Mouse (Mus musculus) lung, embryonic 16.5 days (tissue): Measurements from ENCODE around the gene Gas2. TPM values are rescaled to one million over a fixed set of nuclear protein-coding genes. Genes with fewer than 3 reads are reported as not detected.

Experiments
- ATAC-seq: fragments of 200-750 bp; cut with Nextera tagmentation; 2 replicates; pipeline ENCODE4 v1.8.0; 2017; ENCODE audit warnings: low read depth, mild to moderate bottlenecking, moderate library complexity
- H3K27ac ChIP-seq: fragments of 300-500 bp; sonication (generic); 2 replicates; pipeline ENCODE4 v1.5.1; 2014; ENCODE audit warnings: mild to moderate bottlenecking, control low read depth, low read length
- H3K27me3 ChIP-seq: fragments of 300-500 bp; sonication (generic); 2 replicates; pipeline ENCODE4 v1.6.1; 2014; ENCODE audit warnings: low read depth, low read length, mixed read lengths; ENCODE audit not compliant: control insufficient read depth, insufficient read depth
- H3K36me3 ChIP-seq: fragments of 300-500 bp; sonication (generic); 2 replicates; pipeline ENCODE4 v1.6.1; 2014; ENCODE audit warnings: low read length; ENCODE audit not compliant: control insufficient read depth, insufficient read depth
- H3K4me1 ChIP-seq: fragments of 300-500 bp; sonication (generic); replicated peaks from 2 replicates; pipeline ENCODE4 v1.6.1; 2014; ENCODE audit warnings: low read length, mixed read lengths; ENCODE audit not compliant: control insufficient read depth, insufficient read depth
- H3K4me2 ChIP-seq: fragments of 300-500 bp; sonication (generic); 2 replicates; pipeline ENCODE4 v1.6.1; 2014; ENCODE audit warnings: low read depth, low read length, control low read depth
- H3K4me3 ChIP-seq: fragments of 300-500 bp; sonication (generic); 2 replicates; pipeline ENCODE4 v1.5.1; 2014; ENCODE audit warnings: mild to moderate bottlenecking, low read length, control low read depth
- H3K9ac ChIP-seq: fragments of 300-500 bp; sonication (generic); 2 replicates; pipeline ENCODE4 v1.6.1; 2014; ENCODE audit warnings: low read length, control low read depth
- H3K9me3 ChIP-seq: fragments of 300-500 bp; sonication (generic); 2 replicates; pipeline ENCODE4 v1.6.1; 2016; ENCODE audit warnings: low read length; ENCODE audit not compliant: control insufficient read depth
- WGBS: fragments of 180-500 bp; shearing (Covaris S2); extraction: QIAGEN DNeasy Blood & Tissue Kit; methylation state at CpG from one replicate; pipeline ENCODE4 v1.1.7; 2014; 5-methylcytosine and 5-hydroxymethylcytosine counted together
- polyA plus RNA-seq: library from polyadenylated mRNA; unstranded; fragments of >200 nt; fragmentation: Nextera tagmentation; extraction: Ambion mirVana; gene quantifications from 2 replicates; pipeline ENCODE4 v1.2.1, GENCODE M21; 2015

The Gas2 gene
- polyA plus RNA-seq, 1 experiment from 2014 or later: 9.4 TPM

- WGBS: 50% methylated on average over 9 of the region's 9 CpGs
- ATAC-seq: no peak
- no peak overlapping the region for H3K27ac ChIP-seq
Measured at GRCm38 (mm10) chr7:51955424-51956041, 93.7 kb downstream of the Gas2 start.

GRCm38 (mm10) chr7:51957766-51958165 lies 96.0 kb downstream of the Gas2 start:
- H3K4me1 ChIP-seq: no peaks in the 10 kb centered on the region
- no peak for ATAC-seq
- H3K9ac ChIP-seq: no peak overlapping the region
- no peak overlapping the region for H3K4me3 ChIP-seq
- no peaks in the 10 kb centered on the region for H3K36me3 ChIP-seq
- H3K9me3 ChIP-seq: no peaks in the 10 kb centered on the region
- no peak overlapping the region for H3K4me2 ChIP-seq
- H3K27me3 ChIP-seq: no peaks in the 10 kb centered on the region
- no peak overlapping the region for H3K27ac ChIP-seq

More at GRCm38 (mm10) chr7:51955424-51956041, 93.7 kb downstream of the Gas2 start:
- no peaks in the 10 kb centered on the region for H3K4me1 ChIP-seq
- no peaks in the 10 kb centered on the region for H3K9me3 ChIP-seq
- no peaks in the 10 kb centered on the region for H3K36me3 ChIP-seq
- no peak overlapping the region for H3K9ac ChIP-seq
- no peak overlapping the region for H3K4me3 ChIP-seq
- H3K27me3 ChIP-seq: no peaks in the 10 kb centered on the region
- H3K4me2 ChIP-seq: no peak overlapping the region

GRCm38 (mm10) chr7:51960698-51961374 lies 99.0 kb downstream of the Gas2 start:
- no peaks in the 10 kb centered on the region for H3K4me1 ChIP-seq
- no peaks in the 10 kb centered on the region for H3K27me3 ChIP-seq
- 44% methylated on average over 6 of the region's 6 CpGs for WGBS
- no peak overlapping the region for H3K4me2 ChIP-seq
- H3K4me3 ChIP-seq: no peak overlapping the region
- H3K9ac ChIP-seq: no peak overlapping the region
- no peaks in the 10 kb centered on the region for H3K36me3 ChIP-seq
- H3K27ac ChIP-seq: no peak overlapping the region
- ATAC-seq: no peak
- no peaks in the 10 kb centered on the region for H3K9me3 ChIP-seq

- no peak overlapping the region for H3K9ac ChIP-seq
- ATAC-seq: no peak
- no peak overlapping the region for H3K4me2 ChIP-seq
- H3K9me3 ChIP-seq: no peaks in the 10 kb centered on the region
- WGBS: 74% methylated on average over 10 of the region's 10 CpGs
- H3K4me3 ChIP-seq: no peak overlapping the region
- H3K4me1 ChIP-seq: no peaks in the 10 kb centered on the region
- H3K27ac ChIP-seq: no peak overlapping the region
- H3K36me3 ChIP-seq: no peaks in the 10 kb centered on the region
- H3K27me3 ChIP-seq: no peaks in the 10 kb centered on the region
Measured at GRCm38 (mm10) chr7:51962219-51962952, 100.6 kb downstream of the Gas2 start.

GRCm38 (mm10) chr7:51964681-51965080 lies 102.9 kb downstream of the Gas2 start:
- Histone ChIP-seq H3K36me3 (no peaks in the 10 kb centered on the region), H3K27me3 (no peaks in the 10 kb centered on the region), H3K9me3 (no peaks in the 10 kb centered on the region), H3K9ac (no peak overlapping the region), H3K27ac (no peak overlapping the region), H3K4me2 (no peak overlapping the region), H3K4me3 (no peak overlapping the region), H3K4me1 (no peaks in the 10 kb centered on the region)
- ATAC-seq: no peak
- 90% methylated on average over 7 of the region's 7 CpGs for WGBS

GRCm38 (mm10) chr7:51967581-51967980 lies 105.8 kb downstream of the Gas2 start:
- Histone ChIP-seq H3K4me2 (no peak overlapping the region), H3K4me1 (no peaks in the 10 kb centered on the region), H3K27ac (no peak overlapping the region), H3K36me3 (no peaks in the 10 kb centered on the region), H3K4me3 (no peak overlapping the region), H3K27me3 (no peaks in the 10 kb centered on the region), H3K9ac (no peak overlapping the region), H3K9me3 (no peaks in the 10 kb centered on the region)
- ATAC-seq: no peak
- 79% methylated on average over 4 of the region's 4 CpGs for WGBS

GRCm38 (mm10) chr7:51969379-51969778 lies 107.6 kb downstream of the Gas2 start:
- H3K9ac ChIP-seq: no peak overlapping the region
- H3K4me2 ChIP-seq: no peak overlapping the region
- no peak for ATAC-seq
- no peaks in the 10 kb centered on the region for H3K36me3 ChIP-seq
- no peaks in the 10 kb centered on the region for H3K27me3 ChIP-seq
- no peak overlapping the region for H3K27ac ChIP-seq
- no peaks in the 10 kb centered on the region for H3K9me3 ChIP-seq
- no peak overlapping the region for H3K4me3 ChIP-seq
- no peaks in the 10 kb centered on the region for H3K4me1 ChIP-seq

GRCm38 (mm10) chr7:51972252-51972855 lies 110.5 kb downstream of the Gas2 start:
- Histone ChIP-seq H3K27me3 (no peaks in the 10 kb centered on the region), H3K9me3 (no peaks in the 10 kb centered on the region), H3K36me3 (no peaks in the 10 kb centered on the region), H3K4me2 (no peak overlapping the region), H3K27ac (no peak overlapping the region), H3K4me1 (no peaks in the 10 kb centered on the region), H3K4me3 (no peak overlapping the region), H3K9ac (no peak overlapping the region)
- ATAC-seq: no peak
- WGBS: 36% methylated on average over 6 of the region's 6 CpGs

- Histone ChIP-seq H3K27ac (no peak overlapping the region), H3K9me3 (no peaks in the 10 kb centered on the region), H3K9ac (no peak overlapping the region), H3K27me3 (no peaks in the 10 kb centered on the region), H3K4me2 (no peak overlapping the region), H3K4me3 (no peak overlapping the region), H3K4me1 (no peaks in the 10 kb centered on the region), H3K36me3 (no peaks in the 10 kb centered on the region)
- no peak for ATAC-seq
- WGBS: 69% methylated on average over 5 of the region's 5 CpGs
Measured at GRCm38 (mm10) chr7:51973091-51973490, 111.3 kb downstream of the Gas2 start.
